Comparison of ENCODE assay signal across 8 mouse cellular contexts in genomic region chr5:96792936-96793718, GRCm38 (mm10). TPM values are rescaled to one million over a fixed set of nuclear protein-coding genes. Genes with fewer than 3 reads are reported as not detected.
DNase-seq lines count a peak whose midpoint lies in the region; ATAC-seq lines count a peak whose summit lies in the region.

Gene Anxa3 (plus strand): TSS chr5:96793339.

- no peaks in the 10 kb centered on the region for H3K9me3 ChIP-seq in midbrain, embryonic 16.5 days (replicated peaks; ENCODE audit: control insufficient read depth, low read length, poor library complexity, severe bottlenecking)

- 10% methylated on average over 26 of the region's 26 CpGs for WGBS in midbrain, embryonic 16.5 days

- H3K4me2 ChIP-seq in midbrain, embryonic 16.5 days (ENCODE audit: low read length), result peak within 1 kb of the TSS; percentile 76

- no peak for DNase-seq in layer of hippocampus, adult 18-20 months (ENCODE audit: low spot score in 2 of 2)
- DNase-seq in layer of hippocampus, adult 9-10 months (ENCODE audit: low spot score), result no peak
- peak; percentile 68 for DNase-seq in embryo, embryonic 10 days (ENCODE audit: low spot score)
- peak; percentile 99 for DNase-seq in heart, adult 11 months
- peak; percentile 50 for DNase-seq in kidney, adult 18-20 months
- peak; percentile 51 for DNase-seq in liver
- DNase-seq in cerebellum, adult 8-10 months, result no peak

- H3K27ac ChIP-seq in midbrain, embryonic 16.5 days (ENCODE audit: low read length), result no peak within 1 kb of the TSS

- no peaks in the 10 kb centered on the region; the same call in none of the 2 replicates for H3K27me3 ChIP-seq in midbrain, embryonic 16.5 days (ENCODE audit: control insufficient read depth, insufficient read depth, low read depth, low read length)

- peak; percentile 77 for ATAC-seq in midbrain, embryonic 16.5 days

- H3K4me3 ChIP-seq in midbrain, embryonic 16.5 days (ENCODE audit: low read depth, low read length), result peak within 1 kb of the TSS; percentile 38

- H3K36me3 ChIP-seq in midbrain, embryonic 16.5 days (ENCODE audit: control insufficient read depth, insufficient read depth, low read length), result no peaks in the 10 kb centered on the region

- H3K9ac ChIP-seq in midbrain, embryonic 16.5 days (ENCODE audit: low read depth, low read length), result peak within 1 kb of the TSS; percentile 54

- H3K4me1 ChIP-seq in midbrain, embryonic 16.5 days (ENCODE audit: control insufficient read depth, insufficient read depth, low read length), result peaks cover 5% of the 10 kb centered on the region

RNA-seq across cellular contexts. Expression of gene Anxa3, which starts in this region (rescaled TPM):
- 10 to 100 TPM; 12.0 to 13.5 TPM for total RNA-seq in layer of hippocampus, adult 18-20 months (2021)
- polyA plus RNA-seq in midbrain, embryonic 16.5 days (2015; fragmentation: Nextera tagmentation; extraction: Ambion mirVana), result 23.3 and 24.9 TPM in 2 replicates

Comparison
In these comparisons a context has a peak if more than half of its experiments do, and no peak if none do; other contexts are left out.
1. DNase-seq: peak in embryo, embryonic 10 days (single experiment), heart, adult 11 months (single experiment), kidney, adult 18-20 months (single experiment) and liver (single experiment); none in layer of hippocampus, adult 18-20 months (0 of 2), layer of hippocampus, adult 9-10 months (single experiment) and cerebellum, adult 8-10 months (single experiment).